Mouse (Mus musculus): ENCODE data around the gene Gigyf2.

Gene Gigyf2

DNA sequence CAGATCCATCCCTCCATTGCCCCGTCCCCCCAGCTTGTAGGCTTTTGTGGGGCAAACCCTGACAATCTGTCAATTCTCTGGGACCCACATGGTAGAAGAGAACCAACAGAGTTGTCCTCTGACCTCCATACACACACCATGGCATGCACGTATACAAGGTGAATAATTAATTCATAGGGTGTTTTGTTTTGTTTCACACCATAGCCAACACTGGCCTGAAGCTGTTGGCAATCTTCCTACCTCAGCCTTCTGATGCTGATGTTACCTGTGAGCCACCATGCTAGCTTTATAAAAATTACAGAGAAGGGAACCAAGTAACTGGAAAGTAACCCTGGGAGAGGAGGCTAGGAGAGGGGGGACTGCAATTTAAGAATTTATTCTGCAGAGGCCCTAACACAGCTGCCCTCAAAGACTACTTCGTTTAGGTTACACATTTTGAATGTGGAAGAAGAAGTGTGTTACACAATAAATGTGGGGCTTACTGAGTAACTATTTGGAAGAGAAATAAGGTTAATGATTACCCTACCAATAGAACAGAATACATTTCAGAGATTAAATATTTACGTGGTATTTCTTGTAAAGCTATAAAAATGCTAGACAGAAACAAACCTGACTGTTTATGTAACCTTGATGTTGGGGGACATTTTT is 32.6 kb upstream of the Gigyf2 start:
- Histone ChIP-seq H3K9me3 (ENCODE audit: low read length) (no peaks in the 10 kb centered on the region), H3K4me3 (replicated peaks; ENCODE audit: low read length) (no peak overlapping the region), H3K36me3 (ENCODE audit: insufficient read depth, low read length) (no peaks in the 10 kb centered on the region), H3K4me1 (replicated peaks; ENCODE audit: low read depth, low read length) (peaks cover 49% of the 10 kb centered on the region), H3K27me3 (ENCODE audit: insufficient read depth, low read length) (no peaks in the 10 kb centered on the region)
- TF ChIP-seq POU5F1 (IDR thresholded peaks at IDR 0.05; ENCODE audit: borderline replicate concordance, low read length) (no peak), NANOG (IDR thresholded peaks at IDR 0.05; ENCODE audit: borderline replicate concordance, low read length) (no peak)

DNA sequence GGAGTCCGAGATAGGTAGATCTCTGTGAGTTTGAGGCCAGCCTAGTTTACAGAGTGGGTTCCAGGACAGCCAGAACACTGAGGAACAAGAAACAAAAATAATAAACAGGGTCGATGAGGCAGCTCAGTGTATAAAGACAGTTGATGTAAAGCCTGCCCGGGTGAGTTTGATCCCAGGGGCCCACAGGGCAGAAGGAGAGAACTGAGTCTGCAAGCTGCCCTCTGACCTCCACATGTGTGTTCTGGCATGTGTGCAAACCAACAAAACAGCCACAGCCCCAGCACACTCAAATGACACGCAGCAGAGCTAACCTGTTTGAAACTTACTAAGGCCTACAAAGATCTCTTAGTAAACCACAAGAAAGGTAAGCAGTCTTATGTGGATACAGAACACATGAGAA is 31.8 kb upstream of the Gigyf2 start:
- H3K4me1 ChIP-seq (replicated peaks; ENCODE audit: low read depth, low read length) = peaks cover 49% of the 10 kb centered on the region
- no peak overlapping the region for H3K4me3 ChIP-seq (replicated peaks; ENCODE audit: low read length)
- no peaks in the 10 kb centered on the region for H3K9me3 ChIP-seq (ENCODE audit: low read length)
- no peaks in the 10 kb centered on the region for H3K36me3 ChIP-seq (ENCODE audit: insufficient read depth, low read length)
- TF ChIP-seq POU5F1 (IDR thresholded peaks at IDR 0.05; ENCODE audit: borderline replicate concordance, low read length) (no peak), NANOG (IDR thresholded peaks at IDR 0.05; ENCODE audit: borderline replicate concordance, low read length) (no peak), CTCF (conservative IDR thresholded peaks at IDR 0.05; ENCODE audit: low read length) (no peak)
- H3K27me3 ChIP-seq (ENCODE audit: insufficient read depth, low read length) = no peaks in the 10 kb centered on the region

DNA sequence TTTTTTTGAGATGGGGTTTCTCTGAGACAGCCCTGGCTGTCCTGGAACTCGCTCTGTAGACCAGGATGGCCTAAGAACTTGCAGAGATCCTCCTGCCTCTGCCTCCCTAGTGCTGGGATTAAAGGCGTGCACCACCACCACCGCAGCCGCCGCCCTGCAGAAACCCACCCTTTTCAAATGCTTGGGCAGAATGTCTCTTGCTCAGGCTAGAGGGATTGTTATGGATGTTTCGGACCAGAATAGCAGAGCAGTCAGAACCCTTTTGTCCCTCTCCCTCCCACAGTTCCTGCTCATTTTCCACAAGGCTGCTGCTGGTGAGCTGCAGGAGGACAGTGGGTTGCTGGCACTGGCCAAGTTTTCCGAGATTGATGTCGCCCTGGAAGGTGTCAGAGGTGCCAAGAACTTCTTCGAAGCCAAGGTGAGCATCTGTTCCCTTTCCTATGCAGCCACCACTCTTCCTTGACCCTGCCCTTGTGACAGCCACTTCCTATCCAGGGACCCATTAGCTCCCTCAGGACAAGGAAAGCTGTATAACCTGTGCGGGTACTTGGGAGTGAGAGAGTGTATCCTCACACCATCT is 29.4 kb upstream of the Gigyf2 start:
- Histone ChIP-seq H3K4me3 (replicated peaks; ENCODE audit: low read length) (no peak overlapping the region), H3K27me3 (ENCODE audit: insufficient read depth, low read length) (no peaks in the 10 kb centered on the region), H3K36me3 (ENCODE audit: insufficient read depth, low read length) (no peaks in the 10 kb centered on the region), H3K9me3 (ENCODE audit: low read length) (no peaks in the 10 kb centered on the region), H3K4me1 (replicated peaks; ENCODE audit: low read depth, low read length) (peaks cover 36% of the 10 kb centered on the region)
- TF ChIP-seq POU5F1 (IDR thresholded peaks at IDR 0.05; ENCODE audit: borderline replicate concordance, low read length) = no peak; the same call in 1 of the 2 replicates
- no peak for TF ChIP-seq CTCF (conservative IDR thresholded peaks at IDR 0.05; ENCODE audit: low read length)
- no peak for TF ChIP-seq NANOG (IDR thresholded peaks at IDR 0.05; ENCODE audit: borderline replicate concordance, low read length)

DNA sequence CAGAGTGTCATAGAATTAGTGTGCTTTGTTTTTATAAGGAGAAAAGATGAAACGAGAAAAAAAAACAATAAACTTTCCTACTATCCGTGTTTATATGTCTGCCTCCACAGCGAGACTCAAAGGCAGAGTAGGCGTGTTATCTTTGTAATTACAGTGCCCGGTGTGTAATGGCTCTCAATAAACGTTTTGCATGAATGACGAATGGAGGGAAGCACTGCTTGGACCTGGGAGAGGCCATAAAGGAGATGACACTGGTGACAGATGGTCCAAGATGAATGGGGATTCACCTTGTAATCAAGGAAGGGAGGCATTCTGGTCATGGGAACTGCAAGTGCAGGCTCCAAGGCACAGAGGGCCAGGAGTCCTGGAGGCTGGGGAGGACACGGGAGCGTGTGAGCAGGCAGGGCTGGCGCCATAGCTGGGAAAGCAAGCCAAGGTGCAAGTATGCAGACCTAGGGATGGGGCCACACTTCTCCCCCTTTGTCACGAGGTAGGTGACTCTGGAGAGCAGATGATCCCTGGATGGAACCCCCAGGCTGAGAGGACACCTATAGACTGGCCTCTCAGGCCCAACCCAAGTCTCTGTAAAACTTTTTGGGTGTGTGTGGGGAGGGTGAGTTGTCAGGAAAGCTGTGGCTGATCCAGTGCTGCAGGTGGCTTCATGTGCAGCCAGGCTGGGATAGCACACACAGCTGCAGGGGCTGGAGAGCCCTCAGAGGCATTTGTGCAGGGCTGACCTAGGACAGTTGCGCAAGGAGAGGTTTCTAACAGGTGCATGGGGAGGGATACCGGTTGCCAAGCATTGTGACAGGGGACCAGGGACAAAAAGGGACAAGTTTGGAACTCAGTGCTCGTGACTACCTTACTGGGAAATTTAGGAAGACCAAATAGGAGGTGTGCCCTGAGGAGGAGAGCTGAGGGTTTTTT is 26.2 kb upstream of the Gigyf2 start:
- TF ChIP-seq NANOG (IDR thresholded peaks at IDR 0.05; ENCODE audit: borderline replicate concordance, low read length) (no peak), POU5F1 (IDR thresholded peaks at IDR 0.05; ENCODE audit: borderline replicate concordance, low read length) (no peak), CTCF (conservative IDR thresholded peaks at IDR 0.05; ENCODE audit: low read length) (no peak)
- no peaks in the 10 kb centered on the region for H3K27me3 ChIP-seq (ENCODE audit: insufficient read depth, low read length)
- H3K4me1 ChIP-seq (replicated peaks; ENCODE audit: low read depth, low read length) = peaks cover 29% of the 10 kb centered on the region
- H3K36me3 ChIP-seq (ENCODE audit: insufficient read depth, low read length) = no peaks in the 10 kb centered on the region
- no peaks in the 10 kb centered on the region for H3K9me3 ChIP-seq (ENCODE audit: low read length)
- H3K4me3 ChIP-seq (replicated peaks; ENCODE audit: low read length) = no peak overlapping the region

DNA sequence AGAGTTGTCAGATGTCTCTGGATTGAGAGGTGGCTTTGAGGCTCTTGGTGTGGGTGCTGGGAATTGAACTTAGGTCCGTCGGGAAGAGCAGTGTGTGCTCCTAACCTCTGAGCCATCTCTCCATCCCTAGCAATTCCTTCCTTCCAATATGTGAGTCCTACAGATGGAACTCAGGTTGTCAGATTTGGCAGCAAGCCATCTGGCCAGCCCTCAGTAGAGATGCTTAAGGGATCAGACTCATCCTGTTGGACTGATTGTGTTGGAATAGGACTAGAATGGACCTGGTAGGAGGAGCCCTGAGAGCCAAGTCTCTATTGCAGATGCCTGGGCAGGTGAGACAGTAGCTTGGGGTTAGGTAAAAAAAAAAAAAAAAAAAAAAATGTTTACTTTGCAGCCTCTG is 24.8 kb upstream of the Gigyf2 start:
- Histone ChIP-seq H3K36me3 (ENCODE audit: insufficient read depth, low read length) (no peaks in the 10 kb centered on the region), H3K27me3 (ENCODE audit: insufficient read depth, low read length) (no peaks in the 10 kb centered on the region), H3K4me1 (replicated peaks; ENCODE audit: low read depth, low read length) (peaks cover 18% of the 10 kb centered on the region), H3K4me3 (replicated peaks; ENCODE audit: low read length) (no peak overlapping the region), H3K9me3 (ENCODE audit: low read length) (no peaks in the 10 kb centered on the region)
- TF ChIP-seq POU5F1 (IDR thresholded peaks at IDR 0.05; ENCODE audit: borderline replicate concordance, low read length) (no peak), CTCF (conservative IDR thresholded peaks at IDR 0.05; ENCODE audit: low read length) (no peak), NANOG (IDR thresholded peaks at IDR 0.05; ENCODE audit: borderline replicate concordance, low read length) (no peak)

DNA sequence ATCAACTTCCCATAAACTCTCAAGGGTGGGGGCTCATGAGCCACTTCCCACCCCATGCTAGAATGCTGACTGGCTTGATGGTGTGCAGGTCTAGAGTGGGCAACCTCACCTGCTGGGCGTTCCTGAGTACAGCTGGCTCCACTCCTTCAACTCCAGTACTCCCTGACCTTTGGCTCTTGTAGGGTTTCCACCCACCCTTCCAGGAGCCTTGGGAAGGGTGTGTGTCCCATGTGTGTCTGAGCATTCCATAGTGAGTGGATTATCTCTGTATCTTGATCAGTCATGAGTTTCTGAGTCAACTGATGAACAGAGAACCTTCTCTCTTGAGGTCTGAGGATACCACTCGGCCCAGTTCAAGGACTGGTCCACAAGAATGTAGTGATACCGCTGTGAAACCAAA is 17.8 kb upstream of the Gigyf2 start:
- Histone ChIP-seq H3K4me1 (replicated peaks; ENCODE audit: low read depth, low read length) (peaks cover 56% of the 10 kb centered on the region), H3K27me3 (ENCODE audit: insufficient read depth, low read length) (no peaks in the 10 kb centered on the region)

DNA sequence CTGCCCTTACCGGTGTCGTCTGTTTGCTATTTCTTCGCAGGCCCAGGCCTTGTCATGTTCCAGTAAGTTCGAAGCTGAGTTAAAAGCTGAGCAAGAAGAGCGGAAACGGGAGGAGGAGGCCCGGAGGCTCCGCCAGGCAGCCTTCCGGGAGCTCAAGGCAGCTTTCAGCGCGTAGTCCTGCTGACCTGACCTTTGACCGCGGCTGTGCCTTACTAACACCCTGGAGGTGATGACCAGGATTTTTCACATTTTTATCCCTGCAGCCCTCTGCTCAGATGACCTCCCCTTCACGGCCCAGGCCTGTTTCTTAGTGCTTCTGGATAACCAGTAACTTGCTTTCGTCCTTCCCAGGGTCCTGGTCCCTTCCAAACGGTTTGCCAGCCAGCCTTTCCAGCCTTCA is 17.2 kb upstream of the Gigyf2 start:
- no peaks in the 10 kb centered on the region for H3K36me3 ChIP-seq (ENCODE audit: insufficient read depth, low read length)
- no peaks in the 10 kb centered on the region for H3K9me3 ChIP-seq (ENCODE audit: low read length)
- H3K27me3 ChIP-seq (ENCODE audit: insufficient read depth, low read length) = no peaks in the 10 kb centered on the region
- peak overlapping the region; percentile 21; the same call in 1 of the 2 replicates for H3K4me3 ChIP-seq (replicated peaks; ENCODE audit: low read length)
- peaks cover 59% of the 10 kb centered on the region for H3K4me1 ChIP-seq (replicated peaks; ENCODE audit: low read depth, low read length)
- TF ChIP-seq POU5F1 (IDR thresholded peaks at IDR 0.05; ENCODE audit: borderline replicate concordance, low read length) = no peak
- TF ChIP-seq NANOG (IDR thresholded peaks at IDR 0.05; ENCODE audit: borderline replicate concordance, low read length) = no peak
- TF ChIP-seq CTCF (conservative IDR thresholded peaks at IDR 0.05; ENCODE audit: low read length) = no peak

More for the DNA sequence above, 17.8 kb upstream of the Gigyf2 start:
- Histone ChIP-seq H3K4me3 (replicated peaks; ENCODE audit: low read length) (peak overlapping the region; percentile 21), H3K9me3 (ENCODE audit: low read length) (no peaks in the 10 kb centered on the region), H3K36me3 (ENCODE audit: insufficient read depth, low read length) (no peaks in the 10 kb centered on the region)
- TF ChIP-seq NANOG (IDR thresholded peaks at IDR 0.05; ENCODE audit: borderline replicate concordance, low read length) (no peak), CTCF (conservative IDR thresholded peaks at IDR 0.05; ENCODE audit: low read length) (no peak), POU5F1 (IDR thresholded peaks at IDR 0.05; ENCODE audit: borderline replicate concordance, low read length) (no peak)

DNA sequence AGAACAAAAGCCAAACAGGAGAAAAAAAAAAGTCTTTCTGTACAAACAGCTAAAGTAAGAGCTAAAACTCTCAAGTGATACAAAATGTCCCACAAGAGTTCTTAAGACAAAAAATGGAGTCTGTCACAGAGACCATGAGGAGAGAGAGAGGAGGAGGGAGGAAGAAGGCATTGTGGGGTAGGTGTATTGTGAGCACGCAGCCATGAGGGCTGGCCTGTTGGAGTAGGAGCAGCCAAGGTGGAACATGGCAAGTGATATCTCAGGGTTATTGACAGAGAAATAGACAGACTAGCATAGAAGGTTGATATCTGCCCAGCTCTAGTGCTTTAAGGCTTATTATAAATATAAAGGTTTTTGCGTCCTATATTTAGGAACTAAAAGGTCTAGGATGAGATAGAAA is 14.1 kb upstream of the Gigyf2 start:
- Histone ChIP-seq H3K36me3 (ENCODE audit: insufficient read depth, low read length) (no peaks in the 10 kb centered on the region), H3K27me3 (ENCODE audit: insufficient read depth, low read length) (no peaks in the 10 kb centered on the region), H3K4me3 (replicated peaks; ENCODE audit: low read length) (0 out of 2 replicates have a peak overlapping the region, but pooled peaks have one; percentile 30), H3K9me3 (ENCODE audit: low read length) (no peaks in the 10 kb centered on the region), H3K4me1 (replicated peaks; ENCODE audit: low read depth, low read length) (peaks cover 55% of the 10 kb centered on the region)
- TF ChIP-seq NANOG (IDR thresholded peaks at IDR 0.05; ENCODE audit: borderline replicate concordance, low read length) (no peak), CTCF (conservative IDR thresholded peaks at IDR 0.05; ENCODE audit: low read length) (no peak), POU5F1 (IDR thresholded peaks at IDR 0.05; ENCODE audit: borderline replicate concordance, low read length) (no peak)
